Mouse (Mus musculus): Measurements from ENCODE around the gene 4931417E11Rik. TPM values are rescaled to one million over a fixed set of nuclear protein-coding genes. Genes with fewer than 3 reads are reported as not detected.

The 4931417E11Rik gene
- not detected in 2 replicates for polyA plus RNA-seq (2012; rRNA removed; ENCODE audit: low replicate concordance)

GRCm38 (mm10) chr6:73469567-73469966 is at the start of gene 4931417E11Rik:
Gene 4931417E11Rik (minus strand): TSS chr6:73469667.

Other genes with a start within 250 kb of the 4931417E11Rik start
- 0.10 and 0.11 TPM in 2 replicates for gene Dnah6, start 248.0 kb downstream of the 4931417E11Rik start, polyA plus RNA-seq (2012; rRNA removed; ENCODE audit: low replicate concordance)
- 62.6 and 165 TPM in 2 replicates for gene Suclg1, start 221.3 kb downstream of the 4931417E11Rik start, polyA plus RNA-seq (2012; rRNA removed; ENCODE audit: low replicate concordance)

All from mammary gland, adult 2 months (tissue).